Mouse (Mus musculus): ENCODE data around the gene Gm5105. TPM values are rescaled to one million over a fixed set of nuclear protein-coding genes. Genes with fewer than 3 reads are reported as not detected.
A peak's percentile ranks its signal among the peaks of the same experiment; 100 is the strongest.

Gm5105 gene
- under 1 TPM in 1 of 4 experiments, not detected in 3; 0.22 TPM for total RNA-seq (2022)

DNA sequence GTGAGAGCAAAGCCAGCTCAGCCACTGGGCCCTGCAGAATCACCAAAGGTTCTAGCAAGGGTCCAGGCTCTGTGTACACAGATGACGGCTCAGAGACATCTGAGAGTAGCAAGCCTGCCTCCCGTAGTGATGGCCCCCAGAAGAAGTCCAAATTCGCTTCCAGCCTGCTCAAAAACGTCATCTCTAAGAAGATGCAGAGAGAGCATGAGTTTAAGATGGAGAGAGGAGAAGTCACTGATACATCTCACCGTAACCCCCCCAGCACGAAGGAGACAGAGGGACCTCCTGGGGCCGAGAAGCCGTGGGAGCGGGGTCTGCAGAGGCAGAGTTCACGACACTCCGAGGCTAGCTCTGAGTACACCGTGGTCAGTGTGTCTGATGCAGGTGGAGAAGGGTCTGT lies at the start of gene Gm5105:
TSS of gene Gm5105 (minus strand) at position 101 of the 400 bp plus-strand sequence.
- no peak for DNase-seq (ENCODE audit: low spot score in 2 of 2)

DNA sequence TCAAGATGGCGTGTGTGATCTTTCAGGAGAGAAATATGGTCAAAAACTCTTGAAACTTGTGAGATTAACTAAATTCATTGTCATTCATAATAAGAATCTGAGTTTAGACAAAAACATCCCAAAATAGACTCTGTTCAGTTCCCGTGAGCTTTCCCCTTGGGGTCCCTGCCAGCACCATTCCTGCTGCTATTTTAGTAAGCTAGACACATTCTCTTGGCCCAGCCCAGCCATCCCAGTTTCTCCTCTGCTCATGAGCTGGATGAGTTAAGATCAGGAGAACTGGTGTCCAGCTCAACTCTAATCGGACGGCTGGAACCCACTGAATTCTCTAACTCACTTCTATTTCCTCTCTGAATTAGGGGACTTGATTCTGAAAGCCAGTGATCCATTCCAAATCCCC lies 49.7 kb upstream of the Gm5105 start:
- no peak for DNase-seq (ENCODE audit: low spot score in 2 of 2)

DNA sequence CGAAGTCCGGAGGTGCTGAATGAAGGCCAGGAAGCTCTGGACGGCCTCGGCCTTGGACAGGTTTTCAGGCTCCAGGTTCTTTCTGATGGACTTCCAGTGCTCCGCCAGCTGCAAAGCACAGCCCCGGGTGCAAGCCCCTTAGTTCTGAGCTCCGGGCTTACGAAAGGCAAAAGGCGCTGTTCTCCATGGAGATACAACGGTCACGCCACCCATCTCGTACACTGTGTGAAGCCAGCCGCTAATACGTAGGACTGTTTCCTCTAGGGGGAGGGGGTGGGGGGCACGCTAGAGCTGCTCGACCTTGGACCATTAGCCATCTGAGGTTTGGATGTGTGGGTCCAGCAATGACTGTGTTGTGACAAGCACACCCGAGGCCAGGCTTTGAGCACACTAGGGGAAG lies 46.9 kb upstream of the Gm5105 start:
- DNase-seq (ENCODE audit: low spot score in 2 of 2): no peak

DNA sequence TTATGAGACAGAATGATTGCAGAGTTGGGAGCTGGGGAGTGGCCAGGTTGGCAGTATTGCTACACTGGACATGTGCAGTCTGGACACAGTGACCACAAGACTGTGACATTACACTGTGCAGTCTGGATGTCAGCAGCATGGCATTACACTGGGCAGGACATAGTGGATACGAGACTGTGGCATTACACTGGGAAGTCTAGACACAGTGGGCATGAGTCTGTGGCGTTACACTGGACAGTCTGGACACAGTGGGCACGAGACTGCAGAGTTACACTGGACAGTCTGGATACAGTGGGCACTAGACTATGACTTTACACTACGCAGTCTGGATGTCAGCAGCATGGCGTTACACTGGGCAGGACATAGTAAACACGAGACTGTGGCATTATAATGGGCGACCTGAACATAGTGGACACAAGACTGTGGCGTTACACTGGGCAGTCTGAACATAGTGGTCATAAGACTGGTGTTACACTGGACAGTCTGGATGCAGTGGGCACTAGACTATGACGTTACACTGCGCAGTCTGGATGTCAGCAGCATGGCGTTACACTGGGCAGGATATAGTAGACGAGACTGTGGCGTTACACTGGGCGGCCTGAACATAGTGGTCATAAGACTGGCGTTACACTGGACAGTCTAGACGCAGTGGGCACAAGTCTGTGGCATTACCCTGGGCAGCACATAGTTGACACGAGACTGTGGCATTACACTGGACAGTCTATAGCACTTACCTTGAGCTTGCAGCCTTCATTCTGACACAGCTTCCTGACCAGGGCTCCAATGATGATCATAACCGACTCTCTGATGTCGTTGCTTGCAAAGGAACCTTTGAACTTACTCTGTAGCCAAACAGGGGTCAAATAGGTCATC lies 44.0 kb upstream of the Gm5105 start:
- DNase-seq (ENCODE audit: low spot score in 2 of 2): no peak

DNA sequence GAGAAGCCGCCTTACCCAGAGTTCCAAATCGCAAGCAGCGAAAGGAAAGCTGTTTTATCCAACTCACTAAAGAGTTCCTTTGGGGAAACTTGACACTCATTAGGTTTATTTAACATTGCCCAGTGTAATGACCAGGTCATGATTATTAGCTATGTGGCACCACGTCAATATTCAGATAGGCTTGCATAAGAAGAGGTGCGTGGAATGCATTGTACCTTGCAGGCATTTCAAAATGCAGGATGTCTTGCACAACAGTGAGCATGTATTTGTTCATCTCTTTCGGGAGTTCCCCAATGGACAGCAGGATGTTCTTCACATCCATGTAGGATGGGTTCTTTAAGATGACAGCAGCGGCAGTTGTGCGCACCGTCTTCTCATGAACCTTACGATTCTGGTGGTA lies 39.7 kb upstream of the Gm5105 start:
- DNase-seq (ENCODE audit: low spot score in 2 of 2): no peak

DNA sequence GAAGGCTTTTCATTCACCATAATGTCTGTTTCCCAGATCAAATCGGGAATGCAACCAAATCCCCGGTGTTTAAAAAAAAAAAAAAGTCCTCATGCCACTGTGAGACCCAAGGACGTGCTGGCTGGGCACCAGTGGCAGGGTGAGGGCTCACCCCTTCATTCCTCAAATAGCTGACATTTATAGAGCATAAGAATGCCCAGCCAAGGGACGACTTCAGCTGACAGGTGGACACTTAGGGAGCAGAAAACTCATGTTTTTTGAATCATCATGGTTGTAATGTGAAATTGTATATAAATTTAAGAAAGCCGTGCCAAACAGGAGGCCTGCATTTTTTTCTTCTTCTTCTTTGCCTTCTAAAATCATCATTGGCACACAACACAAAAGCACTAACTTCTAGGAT lies 37.9 kb upstream of the Gm5105 start:
- DNase-seq (ENCODE audit: low spot score in 2 of 2): no peak

DNA sequence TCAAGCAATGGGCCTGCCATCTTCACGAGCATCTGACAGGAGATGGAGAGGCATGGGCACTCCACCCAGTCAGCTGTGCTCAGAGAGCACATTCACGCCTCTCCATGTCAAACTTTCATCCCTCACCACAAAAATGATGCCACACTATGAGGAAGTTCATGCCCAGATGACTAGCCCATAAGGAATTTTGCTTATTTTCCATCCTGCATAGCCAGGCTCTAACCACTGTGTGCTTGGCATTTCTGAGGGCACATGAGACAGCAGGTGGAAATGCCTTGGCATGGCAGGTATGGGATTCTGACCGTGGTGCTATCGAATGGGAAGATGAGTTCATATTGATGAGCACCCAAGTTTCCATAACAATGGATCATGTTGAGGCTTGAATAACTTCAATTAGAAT lies 36.5 kb upstream of the Gm5105 start:
- no peak for DNase-seq (ENCODE audit: low spot score in 2 of 2)

DNA sequence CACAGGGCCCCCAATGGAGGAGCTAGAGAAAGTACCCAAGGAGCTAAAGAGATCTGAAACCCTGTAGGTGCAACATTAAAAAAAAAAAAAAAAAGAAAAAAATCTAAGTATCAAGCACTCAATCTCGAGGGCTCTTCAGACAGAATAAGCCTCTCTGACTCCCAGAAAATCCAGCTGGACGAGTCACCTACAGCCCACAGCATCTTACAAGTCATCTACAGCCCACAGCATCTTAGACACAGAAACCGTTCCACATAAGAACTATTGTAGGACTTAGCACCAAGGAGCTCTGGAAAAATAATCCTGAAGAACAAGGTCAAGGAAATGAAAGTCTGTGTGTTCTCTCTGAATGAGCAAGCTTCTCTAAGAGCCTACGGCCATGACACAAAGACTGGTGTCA lies 34.7 kb upstream of the Gm5105 start:
- DNase-seq (ENCODE audit: low spot score in 2 of 2): no peak

DNA sequence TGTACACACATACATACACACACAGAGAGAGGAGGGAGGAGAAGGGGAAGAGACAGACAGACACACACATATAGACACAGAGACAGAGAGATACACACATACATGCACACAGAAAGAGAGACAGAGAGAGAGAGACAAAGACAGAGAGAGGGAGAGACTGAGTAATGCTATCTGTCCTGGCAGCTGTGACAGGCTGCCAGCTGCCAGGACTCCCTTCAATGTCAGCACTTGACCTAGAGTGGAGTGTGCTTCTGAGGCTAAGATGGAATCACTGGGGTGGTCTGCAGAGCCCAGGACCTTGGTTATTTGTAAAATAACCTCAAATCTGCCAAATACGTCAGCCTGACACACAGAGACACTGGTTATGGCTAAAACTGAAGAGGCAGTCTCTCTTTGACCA lies 30.5 kb upstream of the Gm5105 start:
- no peak for DNase-seq (ENCODE audit: low spot score in 2 of 2)

DNA sequence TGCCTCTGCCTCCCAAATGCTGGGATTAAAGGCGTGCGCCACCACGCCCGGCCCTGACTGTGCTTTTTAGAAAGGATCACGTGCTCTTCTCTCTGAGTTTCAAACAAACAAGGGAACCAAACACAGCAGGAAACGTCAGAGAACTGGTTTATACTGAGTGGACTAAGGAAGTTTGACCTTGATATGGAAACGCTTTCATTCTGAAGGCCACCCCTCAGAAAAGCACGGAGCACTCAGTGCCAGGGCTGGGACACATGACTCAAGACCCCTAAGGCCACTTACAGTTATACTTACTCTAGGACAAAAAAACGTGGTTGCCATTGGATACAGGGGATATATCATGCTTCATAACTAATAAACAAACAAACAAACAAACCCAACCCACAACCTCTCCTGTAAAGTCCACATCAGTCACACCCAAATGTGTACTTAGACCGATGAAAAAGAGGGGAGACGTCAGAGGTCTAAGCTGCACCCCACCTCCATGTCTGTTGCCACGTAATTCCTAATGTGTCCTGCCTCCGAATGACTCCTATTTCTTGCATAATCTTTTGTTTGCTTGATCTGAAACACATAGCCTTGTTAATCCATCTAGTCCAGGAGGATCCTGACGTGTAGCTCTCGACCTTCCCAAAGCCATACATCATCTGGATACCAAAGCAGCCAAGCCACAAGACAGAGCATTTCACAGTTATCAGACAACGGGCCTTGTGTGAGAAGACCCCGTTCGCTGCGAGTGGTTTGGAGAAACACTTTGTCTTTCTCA lies 29.3 kb upstream of the Gm5105 start:
- DNase-seq (ENCODE audit: low spot score in 2 of 2): no peak

DNA sequence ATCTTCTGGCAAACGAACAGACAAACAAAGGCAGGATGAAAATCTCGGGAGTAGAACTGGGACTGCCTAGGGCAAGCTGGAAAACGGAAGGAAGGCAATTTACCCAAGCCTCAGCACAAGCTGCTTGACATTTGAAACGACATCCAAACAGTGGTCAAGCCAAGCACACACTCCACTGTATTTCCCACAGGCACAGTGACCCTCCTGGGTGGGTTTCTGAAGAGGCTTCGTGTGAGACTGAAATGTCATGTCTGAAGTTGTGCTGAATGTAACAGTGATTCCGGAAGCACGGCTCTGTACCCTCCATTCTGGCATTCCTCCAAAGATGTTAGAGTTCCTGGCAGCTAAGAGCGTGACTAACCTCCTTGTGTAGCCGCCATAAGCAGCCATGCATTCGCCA lies 28.5 kb upstream of the Gm5105 start:
- no peak for DNase-seq (ENCODE audit: low spot score in 2 of 2)

DNA sequence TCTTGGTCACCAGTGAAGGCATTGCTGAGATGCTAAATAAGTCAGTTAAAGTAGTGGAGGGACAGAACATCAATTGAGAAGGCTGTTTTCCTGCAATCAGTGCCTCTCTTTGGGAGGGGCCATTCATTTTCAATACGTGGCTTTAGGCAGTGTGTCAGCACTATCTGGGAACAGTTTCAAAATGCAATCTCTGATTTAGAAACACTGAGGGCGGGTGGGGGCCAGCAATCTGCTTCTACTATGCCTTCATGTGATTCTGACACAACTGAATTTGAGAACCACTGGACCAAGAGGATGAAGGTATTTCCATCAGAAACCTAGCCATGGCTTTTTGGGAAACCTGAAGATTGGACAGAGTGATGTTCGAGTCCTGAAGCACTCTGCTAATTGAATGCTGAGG lies 28.1 kb upstream of the Gm5105 start:
- DNase-seq (ENCODE audit: low spot score in 2 of 2): peak; percentile 60 to 70

DNA sequence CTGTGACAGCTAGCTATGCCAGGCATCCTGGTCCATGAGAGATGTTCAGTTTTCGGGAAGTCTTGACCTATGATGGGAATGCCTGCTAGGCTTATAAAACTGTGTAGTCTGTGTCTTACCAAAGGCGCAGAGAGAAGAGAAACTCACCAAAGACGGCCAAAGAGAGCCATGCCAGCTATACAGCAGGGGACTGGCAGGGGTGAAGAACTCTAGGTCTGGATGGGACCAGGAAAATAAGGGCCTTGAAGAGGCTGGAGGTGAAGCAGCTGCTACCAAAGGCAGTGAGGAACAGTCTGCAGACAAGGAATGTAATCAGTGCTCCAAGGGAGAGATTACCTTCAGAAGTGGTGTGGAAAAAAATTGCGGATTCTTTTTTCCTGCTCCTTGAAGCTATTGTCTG lies 16.7 kb upstream of the Gm5105 start:
- no peak for DNase-seq (ENCODE audit: low spot score in 2 of 2)

DNA sequence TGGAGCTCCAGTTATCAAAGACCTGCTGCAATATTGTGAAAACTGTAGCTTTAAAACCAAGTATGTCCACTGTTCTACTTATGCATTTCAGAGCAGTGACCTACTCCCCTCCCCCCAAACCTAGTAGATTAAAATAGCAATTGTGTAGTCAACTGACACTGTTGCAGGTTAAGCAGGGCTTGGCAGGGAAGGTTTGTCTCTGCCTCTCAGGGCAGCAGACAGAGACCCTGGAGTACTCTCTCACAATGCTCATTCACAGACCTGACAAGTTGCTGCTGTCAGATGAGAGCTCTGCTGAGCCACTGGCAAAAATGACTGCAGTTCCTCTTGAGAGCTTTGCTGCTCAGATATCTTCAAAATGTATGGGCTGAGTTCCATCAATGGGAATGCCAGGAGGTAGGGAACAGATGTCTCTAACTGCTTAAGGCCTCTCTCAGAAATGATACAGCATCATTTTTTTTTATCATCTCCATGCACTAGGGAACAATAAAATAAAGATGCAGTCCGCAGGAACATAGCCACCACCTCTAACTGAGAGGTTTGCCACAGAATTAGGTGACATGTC lies 16.0 kb upstream of the Gm5105 start:
- no peak for DNase-seq (ENCODE audit: low spot score in 2 of 2)

DNA sequence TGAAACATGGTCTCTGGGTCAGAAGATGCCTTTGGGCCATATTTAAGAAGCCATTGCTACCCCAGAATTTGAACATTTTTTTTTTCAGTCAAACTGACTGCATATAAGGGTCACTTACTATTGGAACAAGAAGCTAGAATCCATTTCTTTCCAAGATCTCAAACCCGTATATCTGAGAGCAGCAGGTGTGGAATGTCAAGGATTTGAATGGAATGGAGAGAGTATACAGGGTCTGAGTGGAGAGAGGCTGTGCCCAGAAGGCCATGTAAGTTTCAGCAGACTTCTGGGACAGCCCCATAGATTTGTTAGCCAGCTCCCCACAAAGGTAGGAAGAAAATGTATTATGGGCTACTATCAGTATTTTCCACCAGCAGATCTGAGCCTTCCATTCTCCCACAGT lies 11.5 kb upstream of the Gm5105 start:
- DNase-seq (ENCODE audit: low spot score in 2 of 2): no peak

DNA sequence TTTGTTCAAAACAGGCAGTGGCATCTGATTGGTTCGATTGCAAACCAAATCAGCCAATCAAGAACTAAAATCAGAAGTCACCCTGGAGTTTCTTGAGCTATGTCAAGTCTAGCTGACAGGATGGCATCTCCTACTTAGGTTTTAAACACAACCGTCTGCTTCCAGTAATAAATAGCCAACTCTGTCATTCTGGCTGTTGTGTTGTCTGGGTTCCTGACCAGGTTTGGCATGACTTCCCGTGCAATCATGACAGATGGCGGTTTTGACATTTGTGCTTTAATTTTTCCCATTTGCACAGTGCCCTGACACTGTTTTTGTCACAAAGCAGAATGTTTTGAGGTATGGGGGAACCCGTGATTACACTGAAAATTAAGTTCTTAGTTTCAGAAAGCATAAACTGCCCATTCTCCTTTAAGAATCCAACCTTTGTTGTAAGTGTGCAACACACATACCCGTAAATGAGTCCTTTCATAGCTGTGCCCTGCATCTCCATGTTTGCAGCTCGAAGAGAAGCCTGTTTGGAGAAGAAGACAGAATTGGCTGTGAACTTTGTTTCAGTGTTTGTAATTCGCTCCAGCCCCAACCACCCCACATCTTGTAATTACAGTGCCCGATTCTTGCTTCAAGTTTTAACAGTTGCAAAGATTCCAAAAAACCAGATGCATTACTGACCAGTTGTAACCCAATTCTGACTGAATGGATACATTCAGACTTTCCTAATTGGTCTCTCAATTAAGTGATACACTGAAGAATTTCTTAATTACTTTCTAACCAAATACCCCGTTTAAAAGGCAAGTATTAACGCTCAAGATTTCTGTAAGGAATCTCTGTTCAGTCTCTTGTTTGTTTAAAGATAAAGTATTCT lies 10.5 kb upstream of the Gm5105 start:
- no peak for DNase-seq (ENCODE audit: low spot score in 2 of 2)

DNA sequence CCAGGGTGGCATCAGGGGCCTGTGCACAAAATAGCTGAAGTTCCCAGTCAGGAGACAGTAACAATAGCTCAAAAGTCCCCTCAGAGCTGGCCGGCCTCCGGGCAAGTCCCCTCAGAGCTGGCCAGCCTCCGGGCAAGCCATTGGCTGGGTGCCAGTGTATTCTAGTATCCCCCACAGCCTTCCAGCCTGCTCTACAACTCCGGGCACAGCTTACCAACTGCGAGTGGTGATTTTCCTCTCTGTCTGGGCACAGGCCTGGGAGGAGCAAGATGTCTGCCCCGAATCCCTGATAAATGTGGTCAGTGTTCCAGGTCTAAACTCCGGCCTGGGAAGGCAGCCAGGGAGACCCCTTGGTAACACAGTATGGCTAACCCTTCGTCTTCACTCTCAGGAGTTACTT lies 8.0 kb upstream of the Gm5105 start:
- DNase-seq (ENCODE audit: low spot score in 2 of 2): no peak

DNA sequence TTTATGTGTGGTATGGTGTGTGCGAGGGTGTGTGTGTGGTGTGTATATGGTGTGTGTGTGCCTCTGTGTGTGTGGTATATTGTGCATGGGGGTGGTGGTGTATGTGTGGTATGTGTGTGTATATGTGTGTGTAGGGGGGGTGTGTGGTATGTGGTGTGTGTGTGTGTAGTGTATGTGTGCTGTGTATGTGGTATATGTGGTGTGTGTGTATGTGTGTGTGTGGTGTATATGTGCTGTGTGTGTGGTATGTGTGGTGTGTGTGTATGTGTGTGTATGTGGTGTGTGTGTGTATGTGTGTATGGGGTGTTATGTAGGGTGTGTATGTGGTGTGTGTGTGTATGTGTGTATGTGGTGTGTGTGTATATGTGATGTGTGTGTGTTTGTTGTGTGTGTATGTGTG lies 7.0 kb upstream of the Gm5105 start:
- no peak for DNase-seq (ENCODE audit: low spot score in 2 of 2)

DNA sequence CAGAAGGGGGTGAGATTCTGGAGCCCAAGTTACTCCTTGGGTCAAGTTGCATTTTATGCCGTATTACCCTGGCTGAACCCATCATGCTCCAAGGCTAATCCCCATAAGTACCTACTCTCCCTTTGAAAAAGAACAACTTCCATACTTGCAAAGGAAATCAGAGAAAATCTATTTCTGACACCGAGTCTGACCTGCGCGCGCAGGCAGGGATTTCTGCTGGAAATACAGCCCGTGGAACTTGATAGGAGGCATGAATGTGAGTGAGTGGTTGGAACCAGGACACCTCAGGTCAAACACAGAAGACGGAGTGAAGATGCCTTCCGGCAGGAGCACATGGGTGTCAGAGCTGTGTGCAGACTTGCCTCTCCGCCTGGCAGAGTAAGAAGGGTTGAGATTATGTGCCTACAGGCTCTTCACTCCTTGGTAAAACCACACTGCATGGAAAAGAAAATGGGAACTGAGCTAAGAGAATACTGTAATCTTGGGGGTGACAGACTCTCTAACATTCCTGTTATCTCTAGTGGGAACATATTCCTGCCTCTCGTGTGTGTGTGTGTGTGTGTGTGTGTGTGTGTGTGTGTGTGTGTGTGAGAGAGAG lies 4.4 kb upstream of the Gm5105 start:
- no peak for DNase-seq (ENCODE audit: low spot score in 2 of 2)

DNA sequence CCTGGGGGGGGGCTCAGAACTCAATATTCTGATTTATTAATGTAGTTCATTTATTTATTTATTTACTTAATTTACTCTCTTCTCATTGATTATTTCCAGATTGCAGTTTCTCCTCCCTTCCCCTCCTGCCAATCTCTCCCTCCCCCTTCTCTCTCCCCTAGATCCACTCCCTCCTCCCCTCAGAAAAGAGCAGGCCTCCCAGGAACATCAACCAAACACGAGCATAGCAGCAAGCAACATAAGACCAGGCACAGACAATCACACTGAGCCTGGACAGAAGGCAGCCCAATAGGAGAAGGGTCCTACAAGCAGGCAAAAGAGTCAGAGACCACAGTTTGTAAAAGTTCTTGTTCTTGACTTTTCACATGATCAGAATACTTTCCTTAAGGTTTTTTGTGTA lies 3.8 kb upstream of the Gm5105 start:
- DNase-seq (ENCODE audit: low spot score in 2 of 2): no peak
